Mouse (Mus musculus) lung, adult 10 weeks (tissue): ENCODE results near the gene C1rb. TPM values are rescaled to one million over a fixed set of nuclear protein-coding genes. Genes with fewer than 3 reads are reported as not detected.

Experiments
- polyA plus RNA-seq: library from polyadenylated mRNA; stranded (reverse); fragments of 350-450 nt; fragmentation: Illumina TruSeq; extraction: RNeasy Lipid Tissue Mini Kit (QIAGEN cat#74804); gene quantifications from one replicate; pipeline ENCODE4 v1.2.3, GENCODE M21; 2014; ENCODE audit warnings: low read depth, low replicate concordance; ENCODE audit not compliant: insufficient read depth

C1rb gene
- polyA plus RNA-seq: not detected

DNA sequence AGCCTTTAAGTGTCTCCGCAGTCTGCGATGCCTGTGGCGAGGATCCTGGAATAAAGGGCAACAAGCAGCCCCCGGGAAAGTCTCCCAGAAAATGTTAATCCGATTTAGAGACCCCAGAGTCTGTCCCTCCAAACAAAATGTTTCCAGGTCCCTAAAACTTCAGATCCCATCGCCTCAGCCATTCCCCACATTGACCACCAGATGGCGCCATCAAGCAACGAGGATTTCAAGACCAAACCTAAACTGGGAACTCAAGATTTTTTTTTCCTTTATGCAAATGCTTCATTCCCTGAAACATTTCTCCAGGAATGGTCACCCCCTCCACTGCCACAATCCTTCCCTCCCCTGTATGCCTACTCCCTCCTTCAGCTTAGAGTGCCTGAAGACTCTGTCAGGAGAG is at the start of gene C1rb:
Gene C1rb (plus strand): TSS at position 269 of the 400 bp plus-strand sequence.

DNA sequence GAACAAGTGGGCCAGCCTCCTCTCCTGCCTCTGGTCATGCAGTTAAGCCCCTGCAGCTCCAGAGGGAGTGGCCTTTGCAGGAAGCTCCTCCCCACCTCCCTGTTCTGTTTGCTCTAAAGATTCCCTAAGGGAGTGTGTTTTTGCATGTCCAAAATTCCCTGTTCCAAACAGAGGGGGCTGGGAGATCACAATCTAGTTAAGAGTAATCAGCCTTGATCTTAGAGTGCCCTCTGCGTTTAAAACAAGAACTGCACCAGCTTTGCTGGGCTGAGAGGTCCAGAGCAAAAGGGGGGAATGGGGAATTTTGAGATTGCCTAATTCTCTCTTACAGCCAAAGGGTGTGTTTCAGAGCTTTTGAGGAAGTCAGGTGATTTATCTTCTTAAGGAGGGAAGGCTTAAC is 27.8 kb upstream of the C1rb start, which contains the start of gene C1s1:
Gene C1s1 (minus strand): TSS at position 76 of the 400 bp plus-strand sequence.

Other genes with a start within 250 kb of the C1rb start
- 16.2 TPM for gene Pex5, start 155.2 kb upstream of the C1rb start, polyA plus RNA-seq
- 2.1 TPM for gene Clstn3, start 105.5 kb upstream of the C1rb start, polyA plus RNA-seq
- 3.7 TPM for gene C1rl, start 77.2 kb upstream of the C1rb start, polyA plus RNA-seq
- gene C1ra, start 57.9 kb upstream of the C1rb start, polyA plus RNA-seq: 40.1 TPM
- gene C1s1, start 27.9 kb upstream of the C1rb start, polyA plus RNA-seq: 74.9 TPM
- not detected for gene C1s2, start 65.8 kb downstream of the C1rb start, polyA plus RNA-seq
- 29.1 TPM for gene Lpcat3, start 92.7 kb downstream of the C1rb start, polyA plus RNA-seq
- 102 TPM for gene Emg1, start 141.9 kb downstream of the C1rb start, polyA plus RNA-seq
- 92.0 TPM for gene Phb2, start 142.0 kb downstream of the C1rb start, polyA plus RNA-seq
- 42.2 TPM for gene Ptpn6, start 168.4 kb downstream of the C1rb start, polyA plus RNA-seq
- gene Grcc10, start 171.1 kb downstream of the C1rb start, polyA plus RNA-seq: 242 TPM
- gene Gm45234, start 185.7 kb downstream of the C1rb start, polyA plus RNA-seq: not detected
- gene Atn1, start 186.2 kb downstream of the C1rb start, polyA plus RNA-seq: 13.2 TPM
- 1.5 TPM for gene Eno2, start 199.4 kb downstream of the C1rb start, polyA plus RNA-seq
- gene Lrrc23, start 209.4 kb downstream of the C1rb start, polyA plus RNA-seq: 33.3 TPM
- gene Spsb2, start 238.4 kb downstream of the C1rb start, polyA plus RNA-seq: 15.0 TPM
- 125 TPM for gene Tpi1, start 244.0 kb downstream of the C1rb start, polyA plus RNA-seq